Mouse (Mus musculus) myocyte (in vitro differentiated cells): ENCODE measurements around the gene Arhgef12.

ENCODE experiments used
- CEBPB ChIP-seq: IDR thresholded peaks from 2 replicates; pipeline ENCODE4 v1.6.1; 2011; ENCODE audit warnings: mild to moderate bottlenecking, moderate library complexity; ENCODE audit not compliant: poor library complexity, insufficient read depth, severe bottlenecking
- MAX ChIP-seq: IDR thresholded peaks from one replicate; pipeline ENCODE4 v1.6.1; 2011; ENCODE audit warnings: low read depth, mild to moderate bottlenecking, control low read depth
- MYOG ChIP-seq, 3 experiments: IDR thresholded peaks; one replicate each; pipeline ENCODE4 v1.6.1; 2011; ENCODE audit warnings: control low read depth in 2 of 3, low read depth in 2 of 3, mild to moderate bottlenecking in 2 of 3; ENCODE audit not compliant: insufficient read length in 2 of 3, control insufficient read depth in 1 of 3, insufficient read depth in 1 of 3
- POLR2A ChIP-seq: IDR thresholded peaks from one replicate; pipeline ENCODE4 v1.6.1; 2011; ENCODE audit warnings: low read depth, mild to moderate bottlenecking, control low read depth, moderate library complexity; ENCODE audit not compliant: insufficient read length
- REST ChIP-seq: IDR thresholded peaks from one replicate; pipeline ENCODE4 v1.6.1; 2011; ENCODE audit warnings: mild to moderate bottlenecking, control low read depth, moderate library complexity; ENCODE audit not compliant: insufficient read depth, insufficient read length
- TCF12 ChIP-seq: IDR thresholded peaks from one replicate; pipeline ENCODE4 v1.6.1; 2011; ENCODE audit warnings: mild to moderate bottlenecking, control low read depth; ENCODE audit not compliant: poor library complexity, insufficient read depth, severe bottlenecking
- USF1 ChIP-seq: IDR thresholded peaks from one replicate; pipeline ENCODE4 v1.6.1; 2011; ENCODE audit warnings: low read depth, mild to moderate bottlenecking, control low read depth, moderate library complexity

- no peak for TF ChIP-seq REST
- no peak for TF ChIP-seq MYOG (IDR thresholded peaks at IDR 0.05; ENCODE audit: control insufficient read depth in 1 of 3, insufficient read depth in 1 of 3, insufficient read length in 2 of 3, low read depth in 2 of 3)
- no peak for TF ChIP-seq POLR2A
- TF ChIP-seq TCF12 = no peak
- no peak for TF ChIP-seq MAX
- no peak for TF ChIP-seq CEBPB
- no peak for TF ChIP-seq USF1
These were observed 44.7 kb upstream of the Arhgef12 start for GRCm38 (mm10) chr9:43151779-43152178.
